Mouse (Mus musculus) heart, embryonic 11.5 days (tissue): ENCODE measurements around the gene Scel. TPM values are rescaled to one million over a fixed set of nuclear protein-coding genes. Genes with fewer than 3 reads are reported as not detected.

Source experiments
- ATAC-seq: fragments of 200-750 bp; cut with Nextera tagmentation; replicated peaks from 2 replicates; pipeline ENCODE4 v1.8.0; 2017; ENCODE audit warnings: moderate library complexity; ENCODE audit not compliant: insufficient number of reproducible peaks, low FRiP score, low TSS enrichment
- H3K27ac ChIP-seq: fragments of 300-500 bp; sonication (generic); 2 replicates; pipeline ENCODE4 v1.5.1; 2014; ENCODE audit warnings: mild to moderate bottlenecking, low read depth, low read length
- H3K27me3 ChIP-seq: fragments of 300-500 bp; sonication (generic); 2 replicates; pipeline ENCODE4 v1.6.1; 2014; ENCODE audit warnings: mild to moderate bottlenecking, low read length, mixed read lengths; ENCODE audit not compliant: control insufficient read depth, insufficient read depth
- H3K36me3 ChIP-seq: fragments of 300-500 bp; sonication (generic); 2 replicates; pipeline ENCODE4 v1.6.1; 2014; ENCODE audit warnings: mild to moderate bottlenecking, low read length, moderate library complexity, mixed read lengths; ENCODE audit not compliant: control insufficient read depth, insufficient read depth
- H3K4me1 ChIP-seq: fragments of 300-500 bp; sonication (generic); 2 replicates; pipeline ENCODE4 v1.6.1; 2014; ENCODE audit warnings: low read length; ENCODE audit not compliant: control insufficient read depth, insufficient read depth
- H3K4me2 ChIP-seq: fragments of 300-500 bp; sonication (generic); 2 replicates; pipeline ENCODE4 v1.6.1; 2014; ENCODE audit warnings: mild to moderate bottlenecking, moderate library complexity
- H3K4me3 ChIP-seq: fragments of 300-500 bp; sonication (generic); 2 replicates; pipeline ENCODE4 v1.5.1; 2014; ENCODE audit warnings: low read depth, low read length
- H3K9ac ChIP-seq: fragments of 300-500 bp; sonication (generic); 2 replicates; pipeline ENCODE4 v1.6.1; 2014; ENCODE audit warnings: mild to moderate bottlenecking, low read depth, low read length, moderate library complexity
- H3K9me3 ChIP-seq: fragments of 300-500 bp; sonication (generic); replicated peaks from 2 replicates; pipeline ENCODE4 v1.6.1; 2016; ENCODE audit warnings: low read length; ENCODE audit not compliant: control insufficient read depth
- WGBS: fragments of 180-500 bp; shearing (Covaris S2); extraction: QIAGEN DNeasy Blood & Tissue Kit; methylation state at CpG from one replicate; pipeline ENCODE4 v1.1.7; 2014; ENCODE audit not compliant: insufficient replicate concordance; 5-methylcytosine and 5-hydroxymethylcytosine counted together
- polyA plus RNA-seq: library from polyadenylated mRNA; unstranded; fragments of >200 nt; fragmentation: Nextera tagmentation; extraction: Ambion mirVana; gene quantifications from 2 replicates; pipeline ENCODE4 v1.2.1, GENCODE M21; 2014

The Scel gene
- polyA plus RNA-seq, 1 experiment from 2014 or later = 0.39 TPM

DNA sequence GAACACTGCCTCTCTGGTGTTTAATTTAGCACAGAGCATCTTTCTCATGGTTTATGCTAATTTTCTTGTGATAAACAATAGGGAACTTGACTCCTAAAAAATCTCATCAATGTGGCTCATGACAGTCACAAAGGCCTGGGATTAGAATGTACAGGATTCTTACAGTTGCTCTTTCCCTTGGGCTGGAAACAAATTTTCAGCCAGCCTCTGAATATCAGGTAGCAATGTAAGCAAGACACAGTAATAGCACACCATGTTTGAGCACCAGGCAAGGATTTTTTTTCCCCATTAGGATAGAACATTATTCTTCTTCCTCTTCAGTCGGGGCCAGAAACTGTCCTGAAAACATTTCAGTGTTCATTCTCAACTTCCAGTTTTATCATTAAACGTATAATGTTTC is 55.3 kb downstream of the Scel start:
- Histone ChIP-seq H3K36me3 (no peaks in the 10 kb centered on the region), H3K4me3 (no peak overlapping the region), H3K27ac (no peak overlapping the region), H3K9ac (no peak overlapping the region), H3K4me1 (no peaks in the 10 kb centered on the region), H3K9me3 (no peaks in the 10 kb centered on the region), H3K4me2 (no peak overlapping the region), H3K27me3 (no peaks in the 10 kb centered on the region)
- WGBS = 70% methylated on average over 2 of the region's 2 CpGs
- no peak for ATAC-seq

DNA sequence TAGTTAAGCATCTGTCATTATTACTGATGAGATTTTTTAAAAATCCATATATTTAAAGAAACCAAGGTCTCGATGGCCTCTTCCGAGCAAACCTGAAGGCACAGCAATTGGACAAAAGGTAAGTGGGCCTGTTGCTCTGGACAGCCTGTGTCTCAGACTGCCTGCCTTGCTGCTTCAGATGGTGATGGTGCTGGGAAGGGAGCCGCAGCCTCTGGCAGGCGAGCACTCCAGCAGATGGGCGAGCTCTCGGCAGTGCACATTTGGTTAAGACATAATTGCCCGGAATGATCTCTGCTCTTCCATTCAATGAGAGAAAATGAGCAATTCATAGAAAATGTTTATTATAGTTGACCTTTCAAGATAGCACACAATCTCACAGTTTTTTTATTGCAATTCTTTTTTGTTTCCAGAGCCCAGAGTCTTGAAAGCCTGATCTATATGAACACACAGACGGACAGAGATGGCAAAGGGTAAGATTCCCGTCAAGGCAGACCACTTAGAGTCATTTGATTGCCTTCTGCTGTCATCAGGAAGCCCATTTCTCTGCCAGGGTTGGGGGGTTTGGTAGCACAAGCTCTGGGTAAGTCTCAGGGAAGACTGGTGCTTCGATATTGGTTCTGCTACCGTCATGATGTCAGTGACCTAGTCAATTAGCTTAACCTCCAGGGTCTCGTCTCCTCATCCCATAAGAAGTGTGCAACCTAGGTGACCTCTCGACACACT is 58.6 kb downstream of the Scel start:
- H3K4me2 ChIP-seq = no peak overlapping the region
- no peak for ATAC-seq
- H3K9me3 ChIP-seq = no peaks in the 10 kb centered on the region
- H3K27me3 ChIP-seq = no peaks in the 10 kb centered on the region
- H3K9ac ChIP-seq = no peak overlapping the region
- H3K4me3 ChIP-seq = no peak overlapping the region
- no peaks in the 10 kb centered on the region for H3K36me3 ChIP-seq
- no peak overlapping the region for H3K27ac ChIP-seq
- no peaks in the 10 kb centered on the region for H3K4me1 ChIP-seq
- 83% methylated on average over 13 of the region's 13 CpGs for WGBS

DNA sequence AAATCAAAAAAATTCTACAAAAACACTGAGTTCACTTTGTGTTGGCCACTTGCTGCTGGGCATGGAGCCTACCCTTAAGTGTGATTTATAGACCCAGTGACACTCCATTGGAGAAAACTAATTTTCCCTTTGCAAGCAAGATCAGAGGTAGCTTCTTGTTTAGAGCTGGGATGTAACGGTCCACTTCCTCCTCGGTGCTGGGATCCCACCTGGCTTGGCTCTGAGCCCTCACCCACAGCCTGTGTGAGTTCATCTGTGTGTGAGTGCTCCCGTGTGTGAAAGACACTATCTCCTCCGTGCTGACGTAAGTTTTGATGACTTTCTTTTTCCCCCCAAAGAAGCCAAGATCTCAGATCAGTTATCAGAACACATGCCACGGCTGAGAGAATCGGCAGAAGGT is 62.7 kb downstream of the Scel start:
- no peak overlapping the region for H3K4me3 ChIP-seq
- WGBS = 72% methylated on average over 7 of the region's 7 CpGs
- ATAC-seq = no peak

DNA sequence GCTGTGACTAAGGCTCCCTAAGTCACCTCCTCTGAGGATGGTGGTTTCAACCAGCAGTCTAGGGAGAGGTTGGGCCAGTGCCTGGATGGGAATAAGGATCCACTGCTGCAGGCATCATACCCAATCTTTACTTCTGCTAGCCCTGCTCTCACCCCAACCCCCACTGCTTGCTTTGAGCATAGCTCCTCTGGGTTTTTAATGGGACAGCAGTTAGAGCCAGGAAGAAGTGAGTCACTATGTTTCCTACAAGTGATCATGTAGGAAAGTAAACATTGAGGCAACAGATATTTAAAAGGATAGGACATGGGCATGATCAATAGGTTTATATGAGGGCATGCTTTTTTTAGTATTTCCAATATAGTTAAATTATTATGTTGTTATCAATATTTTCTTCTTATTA is 63.9 kb downstream of the Scel start:
- ATAC-seq = no peak
- H3K4me2 ChIP-seq = no peak overlapping the region
- H3K36me3 ChIP-seq = no peaks in the 10 kb centered on the region
- no peak overlapping the region for H3K27ac ChIP-seq
- no peaks in the 10 kb centered on the region for H3K9me3 ChIP-seq
- H3K4me3 ChIP-seq = no peak overlapping the region
- H3K27me3 ChIP-seq = no peaks in the 10 kb centered on the region
- H3K4me1 ChIP-seq = no peaks in the 10 kb centered on the region
- H3K9ac ChIP-seq = no peak overlapping the region

More for the DNA sequence above, 62.7 kb downstream of the Scel start:
- Histone ChIP-seq H3K27me3 (no peaks in the 10 kb centered on the region), H3K9ac (no peak overlapping the region), H3K9me3 (no peaks in the 10 kb centered on the region), H3K27ac (no peak overlapping the region), H3K4me1 (no peaks in the 10 kb centered on the region), H3K4me2 (no peak overlapping the region), H3K36me3 (no peaks in the 10 kb centered on the region)

DNA sequence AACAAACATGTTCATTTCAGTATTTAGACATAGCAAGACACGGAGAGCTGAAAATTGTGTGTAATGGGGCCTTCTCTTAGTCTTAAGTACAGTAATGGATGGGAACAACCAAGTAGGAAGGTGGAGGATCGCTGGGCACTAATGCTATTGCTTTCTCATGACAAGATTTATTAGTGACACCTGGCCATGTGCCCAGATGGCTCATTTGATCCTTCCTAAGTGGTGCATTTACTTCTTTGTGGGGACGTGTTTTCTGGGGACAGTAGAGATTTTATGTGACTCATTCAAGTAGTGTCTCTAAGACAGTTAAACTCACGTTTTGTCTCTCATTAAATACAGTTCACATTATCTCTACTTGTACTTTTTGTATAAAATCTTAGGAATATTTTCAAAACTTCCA is 73.5 kb downstream of the Scel start:
- ATAC-seq = no peak
- H3K36me3 ChIP-seq = no peaks in the 10 kb centered on the region
- no peaks in the 10 kb centered on the region for H3K4me1 ChIP-seq
- no peaks in the 10 kb centered on the region for H3K27me3 ChIP-seq
- H3K9ac ChIP-seq = no peak overlapping the region
- H3K9me3 ChIP-seq = no peaks in the 10 kb centered on the region
- H3K4me2 ChIP-seq = no peak overlapping the region
- no peak overlapping the region for H3K27ac ChIP-seq
- WGBS = 69% methylated on average over 4 of the region's 4 CpGs
- no peak overlapping the region for H3K4me3 ChIP-seq

DNA sequence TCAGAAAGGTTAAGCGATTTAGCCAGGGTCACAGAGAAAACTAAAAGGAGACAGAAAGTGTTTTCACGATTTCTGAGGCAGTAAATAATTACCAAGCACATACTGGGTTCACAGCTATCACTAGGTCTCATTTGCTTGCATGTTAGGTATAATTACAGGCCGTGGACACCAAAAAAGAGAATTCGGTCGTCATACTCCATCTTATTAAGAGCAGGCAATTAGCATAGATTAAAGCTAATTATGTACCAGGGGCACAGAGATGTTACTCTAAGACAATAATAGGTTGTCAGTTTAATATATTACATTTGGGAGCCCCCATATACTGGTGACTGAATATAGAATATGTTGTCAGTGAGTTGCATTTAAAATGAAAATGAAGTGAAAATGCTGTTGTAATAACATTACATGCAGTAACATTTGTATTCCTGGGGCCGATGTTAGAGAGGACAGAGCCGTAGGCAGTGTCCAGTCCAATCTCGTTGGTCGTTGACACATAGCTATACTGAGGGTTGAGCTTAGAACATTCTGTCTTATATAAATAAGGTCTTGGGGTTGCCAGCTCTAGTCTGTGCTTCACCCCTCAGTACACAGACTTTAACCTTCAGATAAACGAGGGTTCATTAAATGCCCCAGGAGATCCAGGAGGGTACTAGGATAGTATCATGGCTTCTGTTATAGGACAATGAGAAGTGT is 74.2 kb downstream of the Scel start:
- H3K4me3 ChIP-seq = no peak overlapping the region
- no peaks in the 10 kb centered on the region for H3K9me3 ChIP-seq
- WGBS = 81% methylated on average over 10 of the region's 10 CpGs
- no peak overlapping the region for H3K27ac ChIP-seq
- no peak for ATAC-seq
- no peak overlapping the region for H3K9ac ChIP-seq
- H3K4me1 ChIP-seq = no peaks in the 10 kb centered on the region
- no peak overlapping the region for H3K4me2 ChIP-seq
- no peaks in the 10 kb centered on the region for H3K27me3 ChIP-seq
- H3K36me3 ChIP-seq = no peaks in the 10 kb centered on the region

DNA sequence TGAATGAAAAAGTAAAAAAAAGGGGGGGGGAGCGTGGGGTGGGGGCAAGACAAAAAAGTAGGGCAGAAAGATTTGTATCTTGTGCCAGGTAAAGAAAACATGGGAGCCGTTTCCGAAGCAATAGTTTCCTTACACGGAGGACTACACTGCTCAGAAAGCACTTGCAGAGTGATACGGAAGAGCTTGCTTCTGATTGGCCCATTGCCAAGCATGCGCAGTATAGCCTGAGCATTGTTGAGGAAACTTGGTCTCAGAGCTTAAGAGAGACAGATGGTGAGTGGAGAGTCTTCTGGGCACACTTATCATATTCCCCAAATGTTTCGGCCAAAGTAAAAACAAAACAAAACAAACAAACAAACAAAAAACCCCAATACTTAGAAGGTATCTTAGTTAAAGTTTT is 76.7 kb downstream of the Scel start:
- Histone ChIP-seq H3K9me3 (no peaks in the 10 kb centered on the region), H3K27me3 (no peaks in the 10 kb centered on the region), H3K4me3 (no peak overlapping the region), H3K9ac (no peak overlapping the region), H3K36me3 (no peaks in the 10 kb centered on the region), H3K4me2 (peak overlapping the region; percentile 2; the same call in 1 of the 2 replicates), H3K4me1 (no peaks in the 10 kb centered on the region), H3K27ac (no peak overlapping the region)
- WGBS = 67% methylated on average over 7 of the region's 7 CpGs
- ATAC-seq = 0 out of 2 replicates have a peak, but pooled peaks have one; percentile 71

DNA sequence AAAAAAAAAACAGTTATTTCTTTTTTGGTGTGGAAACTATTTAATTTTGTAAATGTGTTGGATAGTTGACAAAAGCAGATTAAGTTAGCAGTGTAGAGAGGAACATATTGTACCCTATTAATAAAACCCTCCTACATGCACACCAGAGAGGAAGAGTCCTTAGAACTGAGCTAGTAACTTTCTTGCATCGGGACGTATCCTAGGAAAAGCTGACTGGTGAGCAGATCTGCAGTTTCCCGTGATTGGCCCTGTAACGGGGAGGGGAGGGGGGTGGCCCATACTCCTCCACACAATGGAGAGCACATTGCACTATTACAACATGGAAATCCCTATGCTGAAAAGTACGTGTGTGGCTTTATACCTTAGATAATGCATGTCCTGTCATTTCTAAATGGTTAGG is 82.7 kb downstream of the Scel start:
- no peak overlapping the region for H3K27ac ChIP-seq
- no peaks in the 10 kb centered on the region for H3K36me3 ChIP-seq
- H3K27me3 ChIP-seq = no peaks in the 10 kb centered on the region
- H3K9ac ChIP-seq = no peak overlapping the region
- no peak for ATAC-seq
- H3K4me1 ChIP-seq = no peaks in the 10 kb centered on the region
- H3K4me3 ChIP-seq = no peak overlapping the region
- H3K4me2 ChIP-seq = no peak overlapping the region
- H3K9me3 ChIP-seq = no peaks in the 10 kb centered on the region
- 59% methylated on average over 5 of the region's 5 CpGs for WGBS

DNA sequence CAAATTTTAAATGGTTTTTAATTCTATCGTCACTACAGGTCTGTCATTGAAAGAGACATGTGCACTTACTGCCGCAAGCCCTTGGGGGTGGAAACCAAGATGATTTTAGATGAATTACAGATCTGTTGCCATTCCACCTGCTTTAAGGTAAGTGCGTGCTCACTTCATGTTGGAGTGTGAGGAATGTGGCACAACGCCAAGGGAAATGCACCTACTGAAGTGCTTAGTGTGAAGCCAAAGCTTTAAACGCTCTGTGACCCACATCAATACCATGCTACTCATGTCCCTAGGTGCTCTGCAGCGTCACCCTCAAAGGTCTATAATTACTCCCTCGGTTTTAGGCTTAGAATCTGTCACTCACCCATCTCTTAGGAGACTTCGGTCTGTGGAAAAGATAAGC is 94.9 kb downstream of the Scel start:
- Histone ChIP-seq H3K36me3 (no peaks in the 10 kb centered on the region), H3K9ac (no peak overlapping the region), H3K4me2 (no peak overlapping the region), H3K27me3 (no peaks in the 10 kb centered on the region), H3K4me1 (no peaks in the 10 kb centered on the region), H3K27ac (no peak overlapping the region), H3K9me3 (no peaks in the 10 kb centered on the region), H3K4me3 (no peak overlapping the region)
- no peak for ATAC-seq
- WGBS = 82% methylated on average over 8 of the region's 8 CpGs
